Mouse (Mus musculus) CH12.LX (cell line): ENCODE data around the gene Slc4a4.

Experiments
- CHD1 ChIP-seq: IDR thresholded peaks from 2 replicates; pipeline ENCODE4 v1.6.1; 2012; ENCODE audit warnings: low read depth, low read length, improper control_type of control experiment, inconsistent platforms
- CTCF ChIP-seq, 2 experiments: IDR thresholded peaks in 1 of 2; conservative IDR thresholded peaks in 1 of 2; 2 replicates each; pipeline ENCODE4 v1.5.1; 2011 to 2012; ENCODE audit warnings: low read depth in 2 of 2, low read length in 2 of 2, improper control_type of control experiment in 1 of 2, inconsistent platforms in 1 of 2, mild to moderate bottlenecking in 1 of 2, moderate library complexity in 1 of 2
- EP300 ChIP-seq: IDR thresholded peaks from 2 replicates; pipeline ENCODE4 v1.6.1; 2011; ENCODE audit warnings: low read length, improper control_type of control experiment
- MYC ChIP-seq: IDR thresholded peaks from 2 replicates; pipeline ENCODE4 v1.6.1; 2011; ENCODE audit warnings: low read depth, mild to moderate bottlenecking, improper control_type of control experiment, low read length
- NELFE ChIP-seq: IDR thresholded peaks from 2 replicates; pipeline ENCODE4 v1.6.1; 2011; ENCODE audit warnings: low read depth, low read length, improper control_type of control experiment
- POLR2A ChIP-seq: IDR thresholded peaks from 2 replicates; pipeline ENCODE4 v1.6.1; 2011; ENCODE audit warnings: low read depth, mild to moderate bottlenecking, improper control_type of control experiment, low read length
- SMC3 ChIP-seq: IDR thresholded peaks from 2 replicates; pipeline ENCODE4 v1.6.1; 2011; ENCODE audit warnings: low read depth, low read length, improper control_type of control experiment
- TBP ChIP-seq: conservative IDR thresholded peaks from 2 replicates; pipeline ENCODE4 v1.6.1; 2011; ENCODE audit warnings: low read depth, low read length, improper control_type of control experiment
- TCF12 ChIP-seq: IDR thresholded peaks from 2 replicates; pipeline ENCODE4 v1.6.1; 2014; ENCODE audit warnings: low read depth, mild to moderate bottlenecking, inconsistent platforms, low read length, improper control_type of control experiment

GRCm38 (mm10) chr5:89277616-89278015 is 391.0 kb downstream of the Slc4a4 start:
- no peak for TF ChIP-seq POLR2A
- no peak for TF ChIP-seq MYC
- TF ChIP-seq TBP, result no peak
- no peak for TF ChIP-seq CHD1
- no peak for TF ChIP-seq EP300
- TF ChIP-seq CTCF (conservative IDR thresholded peaks at IDR 0.05 in 1 of 2, IDR thresholded peaks at IDR 0.05 in 1 of 2; ENCODE audit: low read depth in 2 of 2, low read length in 2 of 2), result no peak
- TF ChIP-seq NELFE, result no peak
- no peak for TF ChIP-seq SMC3
- TF ChIP-seq TCF12, result no peak
